Mouse (Mus musculus) C2C12 (cell line): ENCODE data around the gene Aes.

Experiments
- CEBPB ChIP-seq: IDR thresholded peaks from one replicate; pipeline ENCODE4 v1.6.1; 2011; ENCODE audit warnings: low read depth, mild to moderate bottlenecking, control low read depth, moderate library complexity
- CTCF ChIP-seq: IDR thresholded peaks from one replicate; pipeline ENCODE4 v1.5.1; 2011; ENCODE audit not compliant: control insufficient read depth, insufficient read depth, insufficient read length
- FOSL1 ChIP-seq: IDR thresholded peaks from one replicate; pipeline ENCODE4 v1.8.0; 2011; ENCODE audit warnings: mild to moderate bottlenecking, low read length; ENCODE audit not compliant: poor library complexity, insufficient read depth, severe bottlenecking
- MAX ChIP-seq: IDR thresholded peaks from one replicate; pipeline ENCODE4 v1.6.1; 2011; ENCODE audit warnings: mild to moderate bottlenecking, control low read depth
- MYOD1 ChIP-seq: IDR thresholded peaks from one replicate; pipeline ENCODE4 v1.6.1; 2011; ENCODE audit warnings: low read depth; ENCODE audit not compliant: control insufficient read depth, insufficient read length
- MYOG ChIP-seq: IDR thresholded peaks from one replicate; pipeline ENCODE4 v1.6.1; 2011; ENCODE audit not compliant: control insufficient read depth, insufficient read length; ENCODE audit errors: extremely low read depth
- USF1 ChIP-seq: IDR thresholded peaks from one replicate; pipeline ENCODE4 v1.6.1; 2011; ENCODE audit warnings: low read depth, mild to moderate bottlenecking, control low read depth, moderate library complexity

DNA sequence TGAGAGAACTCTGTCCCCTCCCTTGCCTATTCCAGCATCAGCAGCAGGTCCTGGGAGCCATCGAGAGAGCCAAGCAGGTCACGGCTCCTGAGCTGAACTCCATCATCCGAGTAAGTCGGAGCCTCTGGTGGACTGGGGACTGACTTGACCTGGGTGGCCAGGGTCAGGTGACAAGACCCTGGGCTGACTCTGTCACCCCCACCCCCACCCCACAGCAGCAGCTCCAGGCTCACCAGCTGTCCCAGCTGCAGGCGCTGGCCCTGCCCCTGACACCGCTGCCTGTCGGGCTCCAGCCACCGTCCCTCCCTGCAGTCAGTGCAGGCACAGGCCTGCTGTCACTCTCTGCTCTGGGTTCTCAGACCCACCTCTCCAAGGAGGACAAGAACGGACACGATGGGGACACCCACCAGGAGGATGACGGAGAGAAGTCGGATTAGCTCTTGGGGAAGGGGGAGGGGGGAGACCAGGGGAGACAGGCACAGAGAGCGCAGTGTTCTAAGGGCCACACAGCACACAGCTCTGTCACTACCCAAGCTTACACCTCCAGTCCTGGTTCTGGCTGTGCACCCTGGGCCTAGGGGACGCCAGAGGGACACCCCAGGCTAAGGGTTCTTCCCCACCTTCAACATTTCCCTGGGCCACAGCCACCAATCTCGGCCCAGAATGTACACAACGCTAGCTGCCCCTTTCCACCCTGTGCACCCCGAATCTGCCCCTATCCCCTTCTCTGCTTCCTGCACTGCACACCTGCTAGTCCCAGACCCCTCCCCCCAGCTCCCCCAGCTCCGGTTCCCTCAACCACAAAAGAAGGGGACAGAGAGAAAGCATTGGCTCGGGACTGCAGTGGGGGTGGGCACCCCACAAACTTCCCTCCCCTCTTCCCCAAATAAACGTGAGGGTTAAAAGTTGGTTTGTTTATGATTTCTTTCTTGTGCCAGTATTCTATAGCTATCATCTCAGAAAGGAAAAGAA, 6.3 kb downstream of the Aes start:
- no peak for TF ChIP-seq FOSL1
- no peak for TF ChIP-seq CTCF
- no peak for TF ChIP-seq USF1
- no peak for TF ChIP-seq CEBPB
- no peak for TF ChIP-seq MAX
- TF ChIP-seq MYOD1, result no peak
- no peak for TF ChIP-seq MYOG
